Mouse (Mus musculus): ENCODE data around the gene Sfmbt2. TPM values are rescaled to one million over a fixed set of nuclear protein-coding genes. Genes with fewer than 3 reads are reported as not detected.

Sfmbt2 gene
- 0.20 and 0.30 TPM in 2 replicates for polyA plus RNA-seq (2012; rRNA removed)

DNA sequence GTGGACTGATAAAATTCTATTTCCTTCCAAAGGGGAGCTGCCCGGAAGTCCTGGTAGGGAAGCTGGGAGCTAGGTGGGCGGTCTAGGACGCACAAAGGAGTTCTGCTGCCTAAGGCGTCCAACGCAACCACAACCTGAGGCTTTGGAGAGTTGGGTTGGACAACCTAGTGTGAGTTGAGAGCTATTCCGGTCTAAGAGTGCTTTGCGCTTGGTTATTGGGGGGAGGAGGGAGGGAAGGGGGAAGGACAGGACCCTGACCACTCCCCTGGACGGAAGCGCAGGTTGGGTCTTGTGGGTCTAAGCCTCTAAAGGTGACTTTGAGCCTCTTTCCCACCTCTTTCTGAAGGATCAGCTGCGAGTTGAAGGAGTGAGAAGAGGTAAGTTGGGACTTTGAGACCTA lies at the start of gene Sfmbt2:
TSS of gene Sfmbt2 (plus strand) at position 335 of the 400 bp plus-strand sequence.

Other genes starting within 250 kb of the Sfmbt2 start
- gene Itih2, start 239.1 kb upstream of the Sfmbt2 start, polyA plus RNA-seq (2012; rRNA removed), result 647 and 668 TPM in 2 replicates
- 4.2 and 4.6 TPM in 2 replicates for gene Itih5, start 216.9 kb upstream of the Sfmbt2 start, polyA plus RNA-seq (2012; rRNA removed)